Mouse (Mus musculus) hindbrain, postnatal 0 days (tissue): Measurements from ENCODE around the gene Smpx. TPM values are rescaled to one million over a fixed set of nuclear protein-coding genes. Genes with fewer than 3 reads are reported as not detected.

Experiments used
- ATAC-seq: fragments of 200-750 bp; cut with Nextera tagmentation; 2 replicates; pipeline ENCODE4 v1.8.0; 2017; ENCODE audit warnings: mild to moderate bottlenecking, moderate TSS enrichment, moderate library complexity
- DNase-seq: peaks from one replicate; pipeline ENCODE4 v3.0.0-alpha.2; 2015; ENCODE audit warnings: low spot score
- H3K27ac ChIP-seq: fragments of 300-500 bp; sonication (generic); 2 replicates; pipeline ENCODE4 v1.5.1; 2014; ENCODE audit warnings: mild to moderate bottlenecking
- H3K27me3 ChIP-seq: fragments of 300-500 bp; sonication (generic); 2 replicates; pipeline ENCODE4 v1.6.1; 2014; ENCODE audit warnings: low read length, mixed read lengths; ENCODE audit not compliant: insufficient read depth
- H3K36me3 ChIP-seq: fragments of 300-500 bp; sonication (generic); 2 replicates; pipeline ENCODE4 v1.6.1; 2014; ENCODE audit warnings: low read length, mixed read lengths; ENCODE audit not compliant: insufficient read depth
- H3K4me1 ChIP-seq: fragments of 300-500 bp; sonication (generic); 2 replicates; pipeline ENCODE4 v1.6.1; 2014; ENCODE audit warnings: antibody characterized with exemption, low read length, mixed read lengths; ENCODE audit not compliant: insufficient read depth
- H3K4me2 ChIP-seq: fragments of 300-500 bp; sonication (generic); 2 replicates; pipeline ENCODE4 v1.6.1; 2014; ENCODE audit warnings: low read depth, mild to moderate bottlenecking, low read length, moderate library complexity, mixed read lengths
- H3K4me3 ChIP-seq: fragments of 300-500 bp; sonication (generic); 2 replicates; pipeline ENCODE4 v1.5.1; 2014; ENCODE audit warnings: low read length
- H3K9ac ChIP-seq: fragments of 300-500 bp; sonication (generic); replicated peaks from 2 replicates; pipeline ENCODE4 v1.6.1; 2014; ENCODE audit warnings: mild to moderate bottlenecking, low read length, moderate library complexity, mixed read lengths
- H3K9me3 ChIP-seq: fragments of 300-500 bp; sonication (generic); 2 replicates; pipeline ENCODE4 v1.6.1; 2016; ENCODE audit warnings: low read length, mixed read lengths
- CTCF ChIP-seq: IDR thresholded peaks from 2 replicates; pipeline ENCODE4 v1.5.1; 2016; ENCODE audit warnings: antibody characterized with exemption, control low read depth, low read depth
- WGBS: fragments of 180-500 bp; shearing (Covaris S2); extraction: QIAGEN DNeasy Blood & Tissue Kit; methylation state at CpG from one replicate; pipeline ENCODE4 v1.1.7; 2014; 5-methylcytosine and 5-hydroxymethylcytosine counted together
- polyA plus RNA-seq: library from polyadenylated mRNA; unstranded; fragments of >200 nt; fragmentation: Nextera tagmentation; extraction: Ambion mirVana; gene quantifications from 2 replicates; pipeline ENCODE4 v1.2.1, GENCODE M21; 2015
- total RNA-seq: library from RNA; depleted of rRNA; stranded (reverse); fragments of >200 nt; gene quantifications from 2 replicates; pipeline ENCODE4 v1.2.3, GENCODE M21; 2014; rRNA removed

Gene Smpx
- 1.0 TPM in 1 of 2 replicates, not detected in the other for total RNA-seq
- polyA plus RNA-seq: 0.63 and 0.89 TPM in 2 replicates

DNA sequence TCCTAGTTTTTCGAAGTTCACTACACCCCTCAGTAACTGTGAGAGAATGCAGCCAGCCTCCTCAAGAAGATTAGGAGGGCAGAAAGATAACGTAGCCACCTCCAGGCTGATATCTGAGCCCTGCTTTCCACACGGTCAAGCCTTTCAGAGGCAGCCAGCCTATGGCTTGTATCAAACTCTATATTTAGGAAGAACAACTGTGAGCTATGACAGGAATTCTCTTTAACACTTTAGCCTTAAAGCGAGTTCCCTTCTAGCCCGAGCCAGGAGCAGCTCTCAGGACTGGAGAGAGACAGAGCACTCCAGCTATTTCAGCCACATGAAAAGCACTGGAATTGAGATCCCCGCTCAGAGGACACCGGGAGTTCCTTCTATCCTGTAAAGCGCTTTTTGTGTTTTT is at the start of gene Smpx:
Gene Smpx, plus strand, starts transcription at position 49 of the 400 bp plus-strand sequence.
- TF ChIP-seq CTCF: no peak
- 77% methylated on average over 8 of the region's 8 CpGs for WGBS
- no peaks in the 10 kb centered on the region for H3K4me1 ChIP-seq
- H3K9ac ChIP-seq: no peak within 1 kb of the TSS
- ATAC-seq (no peak), DNase-seq (no peak)
- H3K4me2 ChIP-seq: no peak within 1 kb of the TSS
- H3K27ac ChIP-seq: no peak within 1 kb of the TSS
- no peaks in the 10 kb centered on the region for H3K27me3 ChIP-seq
- no peak within 1 kb of the TSS for H3K4me3 ChIP-seq
- H3K9me3 ChIP-seq: no peaks in the 10 kb centered on the region
- H3K36me3 ChIP-seq: no peaks in the 10 kb centered on the region

DNA sequence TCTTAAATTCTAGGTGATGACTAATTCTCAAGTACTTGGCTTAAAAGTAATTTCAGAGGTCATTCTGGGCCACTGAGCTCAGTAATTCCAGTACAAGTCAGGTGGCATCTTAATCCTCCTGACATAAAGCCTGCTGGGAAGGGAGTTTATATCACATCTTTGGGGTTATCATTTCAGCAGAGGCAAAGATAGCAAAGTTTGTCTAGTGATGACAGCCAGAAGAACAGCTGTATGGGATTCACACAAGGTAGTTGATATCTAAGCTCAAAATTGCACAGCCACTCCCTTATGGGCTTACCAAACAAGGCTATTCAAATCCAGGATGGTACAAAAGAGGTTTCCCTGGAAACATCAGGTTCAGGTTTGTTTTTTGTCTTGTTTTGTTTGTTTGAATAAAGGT is 43.7 kb upstream of the Smpx start:
- no peaks in the 10 kb centered on the region for H3K27me3 ChIP-seq
- DNase-seq (no peak), ATAC-seq (no peak)
- H3K4me3 ChIP-seq: no peak overlapping the region
- no peaks in the 10 kb centered on the region for H3K36me3 ChIP-seq
- H3K9ac ChIP-seq: no peak overlapping the region
- no peak overlapping the region for H3K27ac ChIP-seq
- no peaks in the 10 kb centered on the region for H3K9me3 ChIP-seq
- no peak overlapping the region for H3K4me2 ChIP-seq
- TF ChIP-seq CTCF: no peak
- H3K4me1 ChIP-seq: no peaks in the 10 kb centered on the region

DNA sequence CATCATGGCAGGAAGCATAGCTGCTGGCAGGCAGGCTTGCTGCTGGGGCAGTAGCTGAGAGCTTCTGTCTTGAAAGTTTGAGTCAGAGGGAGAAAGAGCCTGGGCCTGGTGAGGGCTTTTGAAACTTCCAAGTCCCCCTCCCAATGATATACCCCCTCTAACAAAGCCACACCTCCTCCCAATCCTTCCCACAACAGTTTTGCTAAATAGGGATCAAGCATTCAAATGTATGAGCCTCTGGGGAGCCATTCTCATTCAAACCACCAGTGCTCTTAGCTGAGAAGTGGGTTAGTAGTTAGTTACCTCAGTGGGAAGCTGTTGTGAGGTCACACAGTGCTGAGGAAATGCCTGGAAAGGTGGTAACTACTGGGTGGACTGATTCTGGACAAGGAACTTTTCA is 41.4 kb upstream of the Smpx start:
- ATAC-seq: no peak

DNA sequence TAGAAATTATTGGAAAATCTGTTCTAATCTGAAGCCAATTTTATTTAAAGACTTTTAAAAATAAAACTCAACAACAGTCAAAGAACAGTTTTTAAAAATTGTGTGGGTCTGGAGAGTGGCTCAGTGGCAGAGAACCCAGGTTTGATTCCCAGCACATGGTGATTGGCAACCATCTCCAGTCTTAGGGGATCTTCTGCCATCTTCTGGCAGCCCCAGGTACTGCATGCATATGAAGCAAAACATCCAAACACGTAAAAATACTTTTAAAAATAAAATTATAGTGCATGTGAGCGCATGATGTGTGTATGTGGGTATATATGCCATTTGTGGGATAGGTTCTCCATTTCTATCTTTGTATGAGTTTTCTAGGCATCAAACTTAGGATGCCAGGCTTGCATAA is 26.9 kb upstream of the Smpx start:
- Histone ChIP-seq H3K27me3 (no peaks in the 10 kb centered on the region), H3K4me1 (no peaks in the 10 kb centered on the region), H3K9ac (no peak overlapping the region), H3K9me3 (no peaks in the 10 kb centered on the region), H3K36me3 (no peaks in the 10 kb centered on the region), H3K27ac (no peak overlapping the region), H3K4me2 (no peak overlapping the region), H3K4me3 (no peak overlapping the region)
- no peak for DNase-seq
- 83% methylated on average over 2 of the region's 2 CpGs for WGBS
- TF ChIP-seq CTCF: no peak
- no peak for ATAC-seq

More for the DNA sequence above, 41.4 kb upstream of the Smpx start:
- no peak for DNase-seq
- no peaks in the 10 kb centered on the region for H3K9me3 ChIP-seq
- no peak for TF ChIP-seq CTCF
- H3K36me3 ChIP-seq: no peaks in the 10 kb centered on the region
- no peak overlapping the region for H3K4me2 ChIP-seq
- H3K27me3 ChIP-seq: no peaks in the 10 kb centered on the region
- no peak overlapping the region for H3K9ac ChIP-seq
- H3K4me1 ChIP-seq: no peaks in the 10 kb centered on the region
- H3K4me3 ChIP-seq: no peak overlapping the region
- no peak overlapping the region for H3K27ac ChIP-seq

DNA sequence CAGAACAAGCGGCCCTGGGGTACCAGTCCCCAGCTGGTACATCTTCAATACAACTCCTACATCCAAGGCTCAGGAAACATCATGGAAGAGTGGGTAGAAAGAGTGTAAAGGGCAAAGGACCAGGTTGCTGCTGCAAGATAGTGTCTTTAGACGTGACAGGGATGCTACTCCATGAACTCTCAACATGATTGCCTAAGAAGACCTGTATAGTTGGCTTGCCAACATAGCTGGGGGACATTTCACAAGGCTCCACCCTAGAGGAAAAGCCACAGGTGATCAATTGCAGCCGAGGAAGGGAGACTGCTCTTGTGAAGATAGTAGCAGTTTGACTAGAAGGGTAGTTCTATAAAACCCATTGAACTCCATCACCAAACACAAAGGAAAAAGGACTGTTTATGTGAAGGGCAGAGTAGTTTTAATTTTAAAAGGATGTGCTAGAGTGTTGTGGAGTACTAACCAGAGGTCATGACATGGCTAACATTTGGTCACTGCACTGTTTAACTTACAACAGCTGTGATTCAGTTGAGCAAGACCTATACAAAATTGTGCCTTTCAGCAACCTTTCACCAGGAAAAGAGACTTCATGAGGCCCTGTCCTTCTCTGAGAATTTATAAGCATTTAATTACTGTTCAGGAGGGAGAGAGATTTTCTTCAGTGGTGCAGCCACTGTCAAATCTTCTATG is 23.9 kb upstream of the Smpx start:
- Histone ChIP-seq H3K27me3 (no peaks in the 10 kb centered on the region), H3K4me2 (no peak overlapping the region), H3K4me3 (no peak overlapping the region), H3K36me3 (no peaks in the 10 kb centered on the region), H3K27ac (no peak overlapping the region), H3K9me3 (no peaks in the 10 kb centered on the region), H3K4me1 (no peaks in the 10 kb centered on the region), H3K9ac (no peak overlapping the region)
- TF ChIP-seq CTCF: no peak
- DNase-seq (no peak), ATAC-seq (no peak)
- 74% methylated on average over 3 of the region's 3 CpGs for WGBS

DNA sequence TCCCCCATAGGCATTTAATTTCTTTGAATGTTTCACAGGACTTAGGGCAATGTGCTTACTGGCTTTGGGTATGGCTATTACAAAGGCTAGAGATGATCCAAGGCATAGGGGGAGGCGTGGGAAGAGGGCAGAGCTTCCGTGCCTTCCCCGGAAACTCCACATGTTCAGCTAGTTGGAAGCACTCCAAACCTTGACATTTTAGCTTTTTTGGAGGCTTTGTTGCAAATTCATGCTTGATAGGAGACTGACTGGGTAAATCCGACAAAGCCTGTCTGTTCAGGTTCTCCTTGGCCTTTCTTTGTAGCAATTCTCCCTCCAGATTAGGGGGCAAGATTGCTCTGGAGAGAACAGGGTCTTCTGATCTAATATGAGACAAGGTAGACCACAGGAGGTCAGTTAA is 7.5 kb upstream of the Smpx start:
- 53% methylated on average over 4 of the region's 4 CpGs for WGBS
- TF ChIP-seq CTCF: no peak
- DNase-seq: no peak

DNA sequence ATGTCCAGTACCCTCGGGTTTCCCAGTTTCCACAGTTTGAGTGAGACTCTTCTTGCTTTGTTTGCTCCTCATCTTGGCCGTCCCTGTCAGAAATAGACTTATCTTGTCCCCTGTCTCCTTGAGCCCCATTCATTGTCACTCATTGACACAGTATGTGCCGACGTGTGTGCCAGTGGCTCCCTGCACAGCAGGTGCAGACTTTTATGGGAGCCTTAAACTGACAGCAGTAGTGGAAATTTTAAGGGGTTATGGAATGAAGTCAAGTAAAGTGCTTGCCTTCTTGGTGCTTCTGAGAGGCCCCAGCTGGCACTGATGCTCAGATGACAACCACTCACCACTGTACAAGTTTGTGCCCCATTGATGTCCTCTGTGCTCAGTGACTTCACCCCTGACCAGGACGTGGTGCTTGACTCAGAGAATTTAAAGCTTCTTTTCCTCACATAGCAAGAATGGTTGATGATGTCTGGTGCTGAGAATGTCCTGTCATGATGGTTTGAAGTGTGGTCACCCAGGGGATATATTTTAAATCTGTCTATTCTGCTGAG is 1.0 kb upstream of the Smpx start:
- no peak for TF ChIP-seq CTCF
- no peak for ATAC-seq

More for the DNA sequence above, 7.5 kb upstream of the Smpx start:
- no peaks in the 10 kb centered on the region for H3K4me1 ChIP-seq
- H3K27ac ChIP-seq: no peak overlapping the region
- no peaks in the 10 kb centered on the region for H3K27me3 ChIP-seq
- H3K4me3 ChIP-seq: no peak overlapping the region
- no peak for ATAC-seq
- no peak overlapping the region for H3K4me2 ChIP-seq
- H3K9ac ChIP-seq: no peak overlapping the region
- H3K9me3 ChIP-seq: no peaks in the 10 kb centered on the region
- no peaks in the 10 kb centered on the region for H3K36me3 ChIP-seq

More for the DNA sequence above, 1.0 kb upstream of the Smpx start:
- Histone ChIP-seq H3K9ac (no peak overlapping the region), H3K4me2 (no peak overlapping the region), H3K4me3 (no peak overlapping the region), H3K27ac (no peak overlapping the region), H3K27me3 (no peaks in the 10 kb centered on the region), H3K4me1 (no peaks in the 10 kb centered on the region), H3K9me3 (no peaks in the 10 kb centered on the region), H3K36me3 (no peaks in the 10 kb centered on the region)
- 65% methylated on average over 5 of the region's 5 CpGs for WGBS
- no peak for DNase-seq
